Mouse (Mus musculus) liver, adult 2 months (tissue): ENCODE measurements around the gene Grin2d. TPM values are rescaled to one million over a fixed set of nuclear protein-coding genes. Genes with fewer than 3 reads are reported as not detected.

Experiments
- DNase-seq: peaks from one replicate; pipeline ENCODE4 v3.0.0-alpha.2; 2011; ENCODE audit warnings: low read depth, low spot score; ENCODE audit errors: extremely low read depth
- H3K27ac ChIP-seq: fragments of 200-500 bp; replicated peaks from 2 replicates; pipeline ENCODE4 v1.5.1; 2012; ENCODE audit warnings: low read depth, mild to moderate bottlenecking, control low read depth, inconsistent platforms, low read length; ENCODE audit not compliant: insufficient read depth
- H3K27me3 ChIP-seq: fragments of 200-500 bp; 2 replicates; pipeline ENCODE4 v1.6.1; 2012; ENCODE audit warnings: mild to moderate bottlenecking, moderate library complexity, low read length, inconsistent platforms; ENCODE audit not compliant: control insufficient read depth, insufficient read depth
- H3K36me3 ChIP-seq: fragments of 200-500 bp; 2 replicates; pipeline ENCODE4 v1.6.1; 2012; ENCODE audit warnings: low read length, inconsistent platforms; ENCODE audit not compliant: control insufficient read depth, insufficient read depth
- H3K4me1 ChIP-seq: fragments of 200-500 bp; 2 replicates; pipeline ENCODE4 v1.6.1; 2011; ENCODE audit warnings: low read length; ENCODE audit not compliant: control insufficient read depth, insufficient read depth
- H3K4me3 ChIP-seq: fragments of 200-500 bp; 2 replicates; pipeline ENCODE4 v1.5.1; 2011; ENCODE audit warnings: low read depth, mild to moderate bottlenecking, control low read depth, low read length, moderate library complexity; ENCODE audit not compliant: insufficient read depth
- H3K79me2 ChIP-seq: fragments of 200-500 bp; 2 replicates; pipeline ENCODE4 v1.6.1; 2012; ENCODE audit warnings: inconsistent platforms, mild to moderate bottlenecking, low read length, moderate library complexity; ENCODE audit not compliant: control insufficient read depth, insufficient read depth
- H3K9ac ChIP-seq: fragments of 200-500 bp; 2 replicates; pipeline ENCODE4 v1.6.1; 2012; ENCODE audit warnings: low read depth, mild to moderate bottlenecking, control low read depth, inconsistent platforms, low read length
- CTCF ChIP-seq: fragments of 200-500 bp; IDR thresholded peaks from 2 replicates; pipeline ENCODE4 v1.5.1; 2011; ENCODE audit warnings: low read depth, low read length, control low read depth
- POLR2A ChIP-seq: fragments of 200-500 bp; IDR thresholded peaks from 2 replicates; pipeline ENCODE4 v1.6.1; 2011; ENCODE audit warnings: low read length, control low read depth; ENCODE audit not compliant: insufficient read depth; ENCODE audit errors: extremely low read depth
- WGBS: fragments of 180-500 bp; shearing (Covaris S2); methylation state at CpG from one replicate; pipeline ENCODE4 v1.1.7; 2018; 5-methylcytosine and 5-hydroxymethylcytosine counted together
- polyA plus RNA-seq: library from polyadenylated mRNA; depleted of rRNA; stranded (reverse); fragments of >200 nt; gene quantifications from 2 replicates; pipeline ENCODE4 v1.2.3, GENCODE M21; 2012
- total RNA-seq: library from RNA; depleted of rRNA; stranded (reverse); fragments of >200 nt; gene quantifications from 2 replicates; pipeline ENCODE4 v1.2.3, GENCODE M21; 2014

Gene Grin2d
- total and polyA plus RNA-seq, 2 experiments: under 0.01 to 0.20 TPM

DNA sequence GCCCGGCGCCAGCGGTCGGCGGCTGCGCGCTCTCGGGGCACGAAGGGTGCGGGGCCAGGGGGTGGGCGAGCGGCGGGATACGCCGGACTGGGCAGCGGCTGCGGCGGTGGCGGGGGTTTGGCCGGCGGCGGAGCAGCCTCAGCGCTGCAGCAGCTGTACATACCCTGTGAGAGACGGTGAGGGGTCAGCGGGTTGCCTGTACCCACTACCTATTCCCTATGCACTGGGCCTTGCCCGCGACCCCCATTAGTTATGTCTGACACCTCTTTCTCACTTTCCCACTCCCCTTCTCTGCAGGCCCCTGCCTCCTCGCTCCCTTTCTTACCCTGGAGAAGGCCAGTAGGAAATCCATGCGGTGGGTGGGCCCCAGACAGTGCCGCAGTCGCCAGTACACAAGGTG, 44.3 kb downstream of the Grin2d start:
- Histone ChIP-seq H3K27me3 (peaks cover 22% of the 10 kb centered on the region), H3K27ac (no peak overlapping the region), H3K9ac (no peak overlapping the region), H3K4me1 (peaks cover 6% of the 10 kb centered on the region; the same call in 1 of the 2 replicates), H3K36me3 (no peaks in the 10 kb centered on the region), H3K4me3 (no peak overlapping the region), H3K79me2 (no peaks in the 10 kb centered on the region; the same call in 1 of the 2 replicates)
- TF ChIP-seq CTCF (no peak), POLR2A (no peak)
- 8% methylated on average over 28 of the region's 31 CpGs for WGBS
- DNase-seq: no peak

DNA sequence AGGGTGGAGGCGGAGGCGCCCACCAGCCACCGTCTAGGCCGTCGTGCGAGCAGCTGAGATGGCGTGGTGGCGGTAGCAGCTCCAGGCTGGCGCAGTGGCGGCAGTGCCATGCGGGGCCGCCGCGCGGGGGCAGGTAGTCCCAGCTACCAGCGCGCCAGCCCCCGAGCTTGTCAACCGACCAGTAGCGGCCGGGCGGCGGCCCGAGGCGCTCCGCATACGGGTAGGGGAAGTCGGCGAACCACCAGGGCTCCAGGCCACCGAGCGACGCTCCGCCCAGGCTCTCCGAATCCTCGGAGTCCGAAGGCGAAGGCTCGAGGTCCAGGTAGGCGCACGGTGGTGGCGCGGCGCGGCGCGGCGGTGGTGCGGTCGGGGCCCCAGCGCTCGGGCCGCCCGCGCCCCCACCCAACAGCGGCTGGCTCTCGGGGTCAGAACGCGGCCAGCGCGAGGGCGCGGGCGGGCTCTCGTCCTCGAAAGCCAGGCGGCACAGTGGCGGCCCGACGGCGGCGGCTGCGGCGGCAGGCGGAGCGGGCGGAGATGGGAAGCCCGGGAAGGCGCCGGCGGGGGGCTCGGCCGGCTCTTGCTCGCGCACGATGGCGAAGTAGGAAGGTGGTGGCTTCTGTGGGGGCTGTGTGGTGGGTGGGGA, 44.9 kb downstream of the Grin2d start:
- Histone ChIP-seq H3K9ac (no peak overlapping the region), H3K36me3 (no peaks in the 10 kb centered on the region; the same call in 1 of the 2 replicates), H3K4me3 (no peak overlapping the region; the same call in 1 of the 2 replicates), H3K27ac (no peak overlapping the region), H3K79me2 (no peaks in the 10 kb centered on the region; the same call in 1 of the 2 replicates), H3K4me1 (peaks cover 6% of the 10 kb centered on the region; the same call in 1 of the 2 replicates), H3K27me3 (peaks cover 22% of the 10 kb centered on the region)
- TF ChIP-seq CTCF (no peak), POLR2A (no peak)
- WGBS: 5% methylated on average over 82 of the region's 86 CpGs
- no peak for DNase-seq

DNA sequence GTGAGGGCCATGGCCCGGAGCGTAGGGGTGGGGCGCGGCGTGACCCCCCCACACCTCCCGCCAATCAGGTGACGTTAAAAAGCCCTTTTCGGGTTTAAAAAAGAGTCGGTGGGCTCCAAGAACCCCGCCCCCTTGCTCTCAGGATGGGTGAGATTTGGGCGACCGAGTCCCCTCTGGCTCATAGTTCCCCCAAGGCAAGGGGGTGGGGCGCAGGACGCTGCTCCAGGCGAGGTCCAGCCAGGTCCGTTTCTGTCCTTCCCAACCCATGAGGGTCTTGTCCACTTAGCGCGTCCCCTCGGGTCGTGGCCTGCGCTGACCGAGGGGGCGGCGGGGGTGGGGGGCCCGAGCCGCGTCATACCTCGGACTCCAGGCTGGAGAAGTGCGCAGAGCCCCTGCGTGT, 45.8 kb downstream of the Grin2d start:
- no peaks in the 10 kb centered on the region; the same call in 1 of the 2 replicates for H3K36me3 ChIP-seq
- H3K4me1 ChIP-seq: peaks cover 6% of the 10 kb centered on the region; the same call in 1 of the 2 replicates
- H3K4me3 ChIP-seq: no peak overlapping the region
- peaks cover 22% of the 10 kb centered on the region for H3K27me3 ChIP-seq
- WGBS: 11% methylated on average over 29 of the region's 30 CpGs
- no peak for DNase-seq
- no peak for TF ChIP-seq CTCF
- TF ChIP-seq POLR2A: no peak
- H3K79me2 ChIP-seq: no peaks in the 10 kb centered on the region; the same call in 1 of the 2 replicates
- H3K9ac ChIP-seq: no peak overlapping the region
- no peak overlapping the region for H3K27ac ChIP-seq

DNA sequence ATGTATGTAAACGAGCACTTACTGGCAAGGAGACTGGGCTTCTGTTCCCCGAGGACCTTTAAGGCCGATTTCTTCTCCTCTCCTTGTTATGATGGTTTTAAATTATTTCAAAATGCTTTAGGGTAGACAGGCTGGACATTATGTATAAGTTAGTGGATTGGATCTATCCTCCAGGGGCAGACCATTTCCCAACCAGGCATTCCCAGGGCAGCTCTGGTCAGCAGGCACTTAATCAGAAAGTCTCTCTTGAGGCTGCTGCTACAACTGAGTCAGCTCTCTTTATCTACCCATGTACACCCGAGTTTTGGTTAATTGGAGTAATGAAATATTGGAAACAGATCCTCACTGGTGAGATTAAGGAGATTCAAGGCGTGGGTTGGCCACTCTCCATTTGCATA, 47.1 kb downstream of the Grin2d start:
- TF ChIP-seq CTCF (no peak), POLR2A (no peak)
- Histone ChIP-seq H3K27ac (no peak overlapping the region), H3K27me3 (peaks cover 22% of the 10 kb centered on the region), H3K4me3 (no peak overlapping the region), H3K9ac (no peak overlapping the region), H3K4me1 (peaks cover 6% of the 10 kb centered on the region; the same call in 1 of the 2 replicates), H3K79me2 (no peaks in the 10 kb centered on the region; the same call in 1 of the 2 replicates), H3K36me3 (no peaks in the 10 kb centered on the region; the same call in 1 of the 2 replicates)
- DNase-seq: no peak
- 23% methylated on average over 5 of the region's 5 CpGs for WGBS

DNA sequence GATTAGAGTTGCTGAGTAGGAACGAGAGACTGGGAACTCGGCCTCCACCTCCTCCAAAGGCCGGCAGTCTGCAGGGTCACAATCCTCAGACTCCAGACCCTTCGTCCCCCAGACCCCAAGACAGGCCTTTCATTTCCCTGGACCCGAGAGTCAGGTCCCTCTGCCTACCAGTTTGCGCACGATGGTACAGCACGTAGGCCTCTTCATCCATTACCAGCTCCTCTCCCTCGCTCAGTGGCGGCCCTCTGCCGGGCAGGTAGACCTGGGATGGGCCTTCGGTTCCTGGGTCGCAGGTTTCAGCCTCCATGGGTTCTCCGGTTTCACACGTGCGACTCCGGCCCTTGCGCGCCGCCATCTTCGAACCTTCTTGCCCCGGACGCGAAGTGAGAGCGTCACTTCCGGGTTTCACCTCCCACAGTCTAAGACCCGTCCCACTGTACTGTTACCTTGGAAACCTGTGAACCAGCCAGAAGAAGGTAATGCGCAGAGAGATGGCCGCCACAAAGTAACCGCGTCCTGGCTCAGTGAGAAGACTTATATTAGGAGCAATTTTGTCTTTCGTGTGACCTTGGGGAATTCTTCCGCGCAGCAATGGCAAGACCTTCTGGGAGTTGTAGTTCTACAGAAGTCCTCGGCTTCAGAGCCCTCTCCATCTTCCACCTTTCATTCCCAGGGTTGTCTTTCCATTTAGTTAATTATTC, 47.6 kb downstream of the Grin2d start, which contains the start of gene Grwd1:
Gene Grwd1, minus strand, starts transcription at position 518 of the 701 bp plus-strand sequence.
- peak; percentile 84 for DNase-seq
- H3K9ac ChIP-seq: peak within 1 kb of the TSS; percentile 63
- H3K4me3 ChIP-seq: peak within 1 kb of the TSS; percentile 74
- WGBS: under 1% methylated on average over 35 of the region's 35 CpGs
- no peaks in the 10 kb centered on the region; the same call in 1 of the 2 replicates for H3K36me3 ChIP-seq
- H3K4me1 ChIP-seq: peaks cover 6% of the 10 kb centered on the region; the same call in 1 of the 2 replicates
- TF ChIP-seq CTCF: no peak
- no peak for TF ChIP-seq POLR2A
- H3K27me3 ChIP-seq: peaks cover 22% of the 10 kb centered on the region
- no peaks in the 10 kb centered on the region; the same call in 1 of the 2 replicates for H3K79me2 ChIP-seq
- H3K27ac ChIP-seq: 0 out of 2 replicates have a peak within 1 kb of the TSS, but pooled peaks have one; percentile 43
